Mouse (Mus musculus) layer of hippocampus, postnatal 25 days (tissue): Measurements from ENCODE around the gene Tfrc. TPM values are rescaled to one million over a fixed set of nuclear protein-coding genes. Genes with fewer than 3 reads are reported as not detected.

Source experiments
- total RNA-seq, 2 experiments: library from RNA; stranded (reverse); gene quantifications; 2 replicates each; pipeline ENCODE4 v1.2.3; 2021

Gene Tfrc
- total RNA-seq, 2 experiments from 2014 or later: 59.3 to 67.3 TPM

Other genes with a start within 250 kb of the Tfrc start
- not detected for gene Tm4sf19, start 208.4 kb upstream of the Tfrc start, total RNA-seq
- 10 to 100 TPM in 1 of 2 experiments, 1 to 10 TPM in 1; 9.8 to 14.4 TPM for gene Tctex1d2, start 189.2 kb upstream of the Tfrc start, total RNA-seq
- 10 to 100 TPM; 36.8 to 38.2 TPM for gene Pcyt1a, start 178.0 kb upstream of the Tfrc start, total RNA-seq
- not detected for gene Slc51a, start 121.0 kb upstream of the Tfrc start, total RNA-seq
- not detected for gene Zdhhc19, start 112.7 kb upstream of the Tfrc start, total RNA-seq
- gene Tnk2, start 35.0 kb downstream of the Tfrc start, total RNA-seq: 100 to 1,000 TPM; 163 to 165 TPM
- not detected for gene Muc4, start 127.0 kb downstream of the Tfrc start, total RNA-seq
- gene Muc20, start 188.5 kb downstream of the Tfrc start, total RNA-seq: not detected
- gene Smbd1, start 201.6 kb downstream of the Tfrc start, total RNA-seq: not detected